Mouse (Mus musculus): Measurements from ENCODE around the gene Metap1d. TPM values are rescaled to one million over a fixed set of nuclear protein-coding genes. Genes with fewer than 3 reads are reported as not detected.
A peak's percentile ranks its signal among the peaks of the same experiment; 100 is the strongest.

The Metap1d gene
- polyA plus RNA-seq, 1 experiment from 2014 or later, result 42.8 TPM

GRCm38 (mm10) chr2:71453917-71454260, 813 bp downstream of the Metap1d start:
- Histone ChIP-seq H3K9me3 (no peaks in the 10 kb centered on the region), H3K4me2 (peak overlapping the region; percentile 70), H3K27ac (no peak overlapping the region), H3K4me1 (replicated peaks) (peaks cover 4% of the 10 kb centered on the region; the same call in 1 of the 2 replicates), H3K36me3 (no peaks in the 10 kb centered on the region), H3K4me3 (replicated peaks) (peak overlapping the region; percentile 68), H3K27me3 (no peaks in the 10 kb centered on the region; the same call in 1 of the 2 replicates), H3K9ac (replicated peaks) (no peak overlapping the region)
- WGBS, result 45% methylated on average over 4 of the region's 4 CpGs
- no peak for ATAC-seq (ENCODE audit: insufficient number of reproducible peaks, insufficient read depth, low FRiP score, low TSS enrichment, low read depth)

DNA sequence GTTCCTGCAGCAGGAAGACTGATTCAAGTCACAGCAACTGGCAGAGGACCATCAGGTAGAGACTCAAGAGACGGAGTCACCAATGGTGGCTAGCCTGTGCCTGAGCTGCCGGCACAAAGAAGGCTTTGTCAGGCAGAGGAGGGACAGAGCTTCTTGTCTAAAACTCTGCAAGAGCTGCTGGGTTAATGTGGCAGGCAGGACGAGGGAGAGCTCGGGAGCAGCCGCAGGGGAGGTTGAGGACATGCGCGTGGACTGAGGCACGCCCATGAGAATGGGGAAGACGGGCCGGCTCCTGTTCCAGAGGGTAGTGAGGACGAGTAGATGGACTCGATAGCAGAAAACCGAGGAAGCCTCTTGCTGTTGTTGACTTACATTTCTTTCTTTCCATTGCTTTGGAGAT, 5.5 kb downstream of the Metap1d start:
- no peak overlapping the region for H3K4me3 ChIP-seq (replicated peaks)
- peaks cover 4% of the 10 kb centered on the region; the same call in 1 of the 2 replicates for H3K4me1 ChIP-seq (replicated peaks)
- H3K27me3 ChIP-seq, result no peaks in the 10 kb centered on the region
- 73% methylated on average over 13 of the region's 13 CpGs for WGBS
- no peak overlapping the region for H3K4me2 ChIP-seq
- no peak overlapping the region for H3K9ac ChIP-seq (replicated peaks)
- no peak for ATAC-seq (ENCODE audit: insufficient number of reproducible peaks, insufficient read depth, low FRiP score, low TSS enrichment, low read depth)
- H3K36me3 ChIP-seq, result no peaks in the 10 kb centered on the region
- no peaks in the 10 kb centered on the region for H3K9me3 ChIP-seq
- H3K27ac ChIP-seq, result no peak overlapping the region

DNA sequence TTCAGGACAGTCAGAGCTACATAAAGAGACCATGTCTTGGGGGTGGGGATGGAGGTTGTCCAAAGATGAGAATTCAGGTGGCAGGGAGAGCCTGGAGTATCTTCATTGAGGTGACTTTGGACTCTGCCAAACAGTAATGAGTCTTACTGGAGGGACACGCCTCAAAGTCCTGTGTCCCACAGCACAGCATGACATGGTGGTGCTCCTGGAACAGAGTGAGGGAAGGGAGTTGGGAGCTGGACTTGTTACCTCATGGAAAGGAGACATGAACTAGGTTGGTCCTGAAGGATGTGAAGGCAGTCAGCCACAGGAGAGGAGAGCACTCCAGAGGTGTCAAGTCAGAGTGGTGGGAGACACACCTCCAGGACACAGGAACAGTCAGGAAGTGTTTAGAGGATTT, 6.6 kb downstream of the Metap1d start:
- H3K27ac ChIP-seq, result no peak overlapping the region
- H3K27me3 ChIP-seq, result no peaks in the 10 kb centered on the region
- WGBS, result 85% methylated on average over 1 of the region's 1 CpGs
- ATAC-seq (ENCODE audit: insufficient number of reproducible peaks, insufficient read depth, low FRiP score, low TSS enrichment, low read depth), result no peak
- H3K4me1 ChIP-seq (replicated peaks), result no peaks in the 10 kb centered on the region
- H3K36me3 ChIP-seq, result no peaks in the 10 kb centered on the region
- no peak overlapping the region for H3K4me3 ChIP-seq (replicated peaks)
- H3K4me2 ChIP-seq, result no peak overlapping the region
- H3K9ac ChIP-seq (replicated peaks), result no peak overlapping the region
- H3K9me3 ChIP-seq, result no peaks in the 10 kb centered on the region

DNA sequence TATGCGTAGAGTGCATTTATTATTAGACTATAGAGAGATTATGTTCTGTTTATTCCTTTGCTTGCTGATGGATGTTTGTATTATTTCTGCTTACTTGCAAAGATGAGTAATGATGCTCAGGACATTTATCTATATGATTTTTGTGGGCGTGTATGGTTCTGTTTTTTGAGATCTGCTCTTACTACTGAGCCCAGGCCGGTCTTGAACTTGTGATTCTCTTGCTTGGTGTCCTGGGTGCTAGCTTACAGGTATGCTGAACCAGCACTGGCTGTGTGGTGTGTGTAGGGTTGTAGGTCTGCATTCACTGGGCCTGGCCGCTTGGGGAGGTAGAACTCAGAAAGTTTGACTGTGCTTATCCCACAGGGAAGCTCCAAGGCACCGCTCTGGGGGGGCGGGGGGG, 8.1 kb downstream of the Metap1d start:
- H3K27ac ChIP-seq, result no peak overlapping the region
- H3K9me3 ChIP-seq, result no peaks in the 10 kb centered on the region
- peaks cover 2% of the 10 kb centered on the region; the same call in 1 of the 2 replicates for H3K4me1 ChIP-seq (replicated peaks)
- H3K36me3 ChIP-seq, result no peaks in the 10 kb centered on the region
- H3K4me2 ChIP-seq, result no peak overlapping the region
- no peaks in the 10 kb centered on the region for H3K27me3 ChIP-seq
- H3K4me3 ChIP-seq (replicated peaks), result no peak overlapping the region
- no peak for ATAC-seq (ENCODE audit: insufficient number of reproducible peaks, insufficient read depth, low FRiP score, low TSS enrichment, low read depth)
- 66% methylated on average over 6 of the region's 6 CpGs for WGBS
- H3K9ac ChIP-seq (replicated peaks), result no peak overlapping the region

GRCm38 (mm10) chr2:71461589-71461988, 8.5 kb downstream of the Metap1d start:
- 71% methylated on average over 7 of the region's 7 CpGs for WGBS
- H3K4me2 ChIP-seq, result no peak overlapping the region
- H3K27ac ChIP-seq, result no peak overlapping the region
- no peak for ATAC-seq (ENCODE audit: insufficient number of reproducible peaks, insufficient read depth, low FRiP score, low TSS enrichment, low read depth)
- H3K4me1 ChIP-seq (replicated peaks), result peaks cover 4% of the 10 kb centered on the region; the same call in 1 of the 2 replicates
- H3K9ac ChIP-seq (replicated peaks), result no peak overlapping the region
- no peak overlapping the region for H3K4me3 ChIP-seq (replicated peaks)
- no peaks in the 10 kb centered on the region for H3K36me3 ChIP-seq
- H3K9me3 ChIP-seq, result no peaks in the 10 kb centered on the region
- no peaks in the 10 kb centered on the region for H3K27me3 ChIP-seq

- 86% methylated on average over 4 of the region's 4 CpGs for WGBS
- H3K4me2 ChIP-seq, result no peak overlapping the region
- ATAC-seq (ENCODE audit: insufficient number of reproducible peaks, insufficient read depth, low FRiP score, low TSS enrichment, low read depth), result no peak
- H3K9me3 ChIP-seq, result no peaks in the 10 kb centered on the region
- peaks cover 4% of the 10 kb centered on the region; the same call in 1 of the 2 replicates for H3K4me1 ChIP-seq (replicated peaks)
- H3K36me3 ChIP-seq, result no peaks in the 10 kb centered on the region
- no peak overlapping the region for H3K9ac ChIP-seq (replicated peaks)
- H3K4me3 ChIP-seq (replicated peaks), result no peak overlapping the region
- H3K27me3 ChIP-seq, result no peaks in the 10 kb centered on the region
- no peak overlapping the region for H3K27ac ChIP-seq
These were observed 9.0 kb downstream of the Metap1d start for GRCm38 (mm10) chr2:71462066-71462465.

DNA sequence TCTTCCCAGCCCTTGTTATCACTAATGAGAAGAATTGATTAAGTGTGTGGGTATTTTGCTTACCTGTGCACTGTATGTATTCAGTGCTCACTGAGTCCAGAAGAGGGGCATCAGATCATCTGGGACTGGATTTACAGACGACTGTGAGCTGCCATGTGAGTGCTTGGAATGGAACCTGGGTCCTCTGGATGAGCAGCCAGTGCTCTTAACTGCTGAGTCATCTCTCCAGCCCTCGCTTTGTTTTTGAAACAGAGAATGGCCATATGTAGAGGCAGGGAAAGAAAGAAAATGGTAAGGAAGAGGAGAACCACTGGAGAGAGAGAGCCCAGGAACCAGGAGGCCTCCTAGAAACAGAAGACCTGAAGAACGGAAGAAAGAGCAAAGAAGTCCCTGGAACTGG, 9.5 kb downstream of the Metap1d start:
- Histone ChIP-seq H3K9me3 (no peaks in the 10 kb centered on the region), H3K9ac (replicated peaks) (no peak overlapping the region), H3K27ac (no peak overlapping the region), H3K36me3 (no peaks in the 10 kb centered on the region), H3K4me1 (replicated peaks) (peaks cover 4% of the 10 kb centered on the region; the same call in 1 of the 2 replicates), H3K4me3 (replicated peaks) (no peak overlapping the region), H3K4me2 (no peak overlapping the region), H3K27me3 (no peaks in the 10 kb centered on the region)
- no peak for ATAC-seq (ENCODE audit: insufficient number of reproducible peaks, insufficient read depth, low FRiP score, low TSS enrichment, low read depth)
- WGBS, result 84% methylated on average over 3 of the region's 3 CpGs

- 19% methylated on average over 5 of the region's 6 CpGs for WGBS
- Histone ChIP-seq H3K4me2 (no peak overlapping the region), H3K36me3 (no peaks in the 10 kb centered on the region), H3K9ac (replicated peaks) (no peak overlapping the region), H3K27me3 (no peaks in the 10 kb centered on the region), H3K27ac (no peak overlapping the region), H3K4me3 (replicated peaks) (no peak overlapping the region), H3K4me1 (replicated peaks) (peaks cover 4% of the 10 kb centered on the region; the same call in 1 of the 2 replicates), H3K9me3 (no peaks in the 10 kb centered on the region)
- ATAC-seq (ENCODE audit: insufficient number of reproducible peaks, insufficient read depth, low FRiP score, low TSS enrichment, low read depth), result no peak
These were observed 13.0 kb downstream of the Metap1d start for GRCm38 (mm10) chr2:71466103-71466502.

GRCm38 (mm10) chr2:71466861-71467450, 13.9 kb downstream of the Metap1d start:
- 59% methylated on average over 11 of the region's 11 CpGs for WGBS
- Histone ChIP-seq H3K4me1 (replicated peaks) (peaks cover 4% of the 10 kb centered on the region; the same call in 1 of the 2 replicates), H3K36me3 (no peaks in the 10 kb centered on the region), H3K9me3 (no peaks in the 10 kb centered on the region), H3K4me2 (no peak overlapping the region), H3K27me3 (no peaks in the 10 kb centered on the region), H3K9ac (replicated peaks) (no peak overlapping the region), H3K4me3 (replicated peaks) (no peak overlapping the region), H3K27ac (no peak overlapping the region)
- no peak for ATAC-seq (ENCODE audit: insufficient number of reproducible peaks, insufficient read depth, low FRiP score, low TSS enrichment, low read depth)

GRCm38 (mm10) chr2:71471094-71471493, 18.0 kb downstream of the Metap1d start:
- H3K9ac ChIP-seq (replicated peaks), result no peak overlapping the region
- no peak for ATAC-seq (ENCODE audit: insufficient number of reproducible peaks, insufficient read depth, low FRiP score, low TSS enrichment, low read depth)
- H3K27me3 ChIP-seq, result no peaks in the 10 kb centered on the region
- no peaks in the 10 kb centered on the region for H3K36me3 ChIP-seq
- no peak overlapping the region for H3K4me2 ChIP-seq
- H3K4me3 ChIP-seq (replicated peaks), result no peak overlapping the region
- peaks cover 25% of the 10 kb centered on the region for H3K4me1 ChIP-seq (replicated peaks)
- no peak overlapping the region for H3K27ac ChIP-seq
- H3K9me3 ChIP-seq, result no peaks in the 10 kb centered on the region
- WGBS, result 82% methylated on average over 6 of the region's 6 CpGs

DNA sequence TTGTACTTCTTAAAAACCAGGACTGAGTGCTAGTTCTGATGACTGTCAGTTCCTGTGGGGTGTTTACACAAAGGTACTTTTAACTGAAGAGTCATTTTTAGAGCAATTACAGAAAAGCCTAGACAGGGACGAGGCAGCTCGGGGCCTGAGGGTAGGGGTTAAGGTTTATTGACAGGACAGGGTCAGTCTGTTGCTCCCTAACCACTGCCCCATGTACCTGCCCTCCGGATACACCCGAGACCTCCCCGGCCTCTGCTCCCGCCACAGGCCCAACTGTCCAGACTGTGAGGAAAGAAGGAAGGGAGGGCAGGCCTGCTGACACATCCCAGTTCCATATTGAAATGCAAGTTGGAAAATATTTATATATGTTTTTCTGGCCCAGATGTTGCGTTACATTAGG, 20.8 kb downstream of the Metap1d start:
- no peak overlapping the region for H3K4me3 ChIP-seq (replicated peaks)
- ATAC-seq (ENCODE audit: insufficient number of reproducible peaks, insufficient read depth, low FRiP score, low TSS enrichment, low read depth), result no peak
- H3K9ac ChIP-seq (replicated peaks), result no peak overlapping the region
- WGBS, result 57% methylated on average over 7 of the region's 7 CpGs
- H3K9me3 ChIP-seq, result 0 out of 2 replicates have a peak, but pooled peaks cover 4% of the 10 kb centered on the region
- H3K4me2 ChIP-seq, result no peak overlapping the region
- no peak overlapping the region for H3K27ac ChIP-seq
- H3K36me3 ChIP-seq, result no peaks in the 10 kb centered on the region
- H3K4me1 ChIP-seq (replicated peaks), result peaks cover 29% of the 10 kb centered on the region
- no peaks in the 10 kb centered on the region for H3K27me3 ChIP-seq

DNA sequence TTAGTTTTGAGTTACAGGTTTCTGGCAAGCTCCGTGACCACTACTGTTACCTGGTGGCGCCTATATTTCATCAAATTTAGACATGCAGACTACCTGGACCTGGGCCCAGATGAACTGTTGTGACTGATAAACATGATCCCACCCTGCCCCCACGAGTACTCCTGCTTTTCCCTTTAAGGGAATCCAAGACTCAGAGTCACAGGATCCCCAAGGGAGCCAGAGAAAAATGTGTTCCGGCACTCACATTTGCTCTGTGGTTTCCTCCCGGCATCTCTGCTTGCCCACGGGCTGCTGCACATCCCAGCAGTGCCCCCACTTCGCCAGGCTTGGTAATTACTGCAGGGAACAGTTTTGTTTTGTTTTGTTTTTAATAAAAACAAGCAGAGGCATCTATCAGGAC, 21.3 kb downstream of the Metap1d start:
- Histone ChIP-seq H3K4me2 (no peak overlapping the region), H3K27ac (0 out of 2 replicates have a peak overlapping the region, but pooled peaks have one; percentile 23)
- ATAC-seq (ENCODE audit: insufficient number of reproducible peaks, insufficient read depth, low FRiP score, low TSS enrichment, low read depth), result no peak

More for the DNA sequence above, 21.3 kb downstream of the Metap1d start:
- Histone ChIP-seq H3K4me1 (replicated peaks) (peaks cover 29% of the 10 kb centered on the region), H3K36me3 (no peaks in the 10 kb centered on the region), H3K4me3 (replicated peaks) (no peak overlapping the region), H3K9me3 (0 out of 2 replicates have a peak, but pooled peaks cover 4% of the 10 kb centered on the region), H3K9ac (replicated peaks) (no peak overlapping the region), H3K27me3 (no peaks in the 10 kb centered on the region)
- WGBS, result 43% methylated on average over 7 of the region's 7 CpGs

Measured in limb, embryonic 12.5 days (tissue).